Mouse (Mus musculus): Measurements from ENCODE around the gene Lrrn2.

The Lrrn2 gene

DNA sequence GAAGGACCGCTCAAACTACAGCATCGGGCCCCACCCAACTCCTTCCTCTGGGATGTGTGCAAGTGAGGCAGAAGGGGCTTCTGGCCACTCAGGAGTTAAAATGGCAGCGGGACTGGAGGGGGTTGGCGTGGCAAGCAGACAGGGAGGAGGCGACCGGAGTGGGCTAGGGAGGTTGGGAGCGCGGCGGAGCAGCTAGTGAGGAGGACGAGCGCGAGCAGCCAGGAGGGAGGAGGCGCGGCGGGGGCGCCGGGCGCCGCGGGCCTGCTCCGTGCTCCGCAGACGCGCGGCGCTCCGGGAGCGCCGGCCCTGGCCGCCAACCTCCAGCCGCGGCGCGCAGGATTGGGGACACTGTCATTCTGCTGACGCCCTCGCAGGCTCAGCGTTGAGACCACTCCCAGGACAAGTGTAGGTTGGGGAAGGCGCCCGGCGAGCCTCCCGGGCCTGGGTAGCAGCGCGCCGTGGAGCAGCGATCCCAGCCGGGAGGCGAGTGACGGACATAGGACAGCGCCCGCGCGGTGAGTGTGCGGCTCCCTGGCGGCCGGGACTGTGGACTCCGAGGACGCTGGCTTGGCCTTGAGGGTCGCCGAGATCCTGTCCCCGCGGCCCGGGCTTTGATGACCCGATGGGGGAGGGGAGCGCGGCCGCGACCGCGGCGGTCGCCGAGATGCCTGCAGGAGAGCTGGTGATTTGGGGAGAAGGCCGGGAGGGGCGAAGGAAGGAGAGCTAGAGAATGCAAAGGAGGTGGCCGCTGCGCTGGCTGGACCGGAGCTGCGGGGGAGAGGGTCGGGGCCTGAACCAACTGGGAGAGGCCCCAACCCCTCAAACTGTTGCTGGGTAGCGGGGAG lies at the start of gene Lrrn2:
Lrrn2 (plus strand) TSS at position 113 of the 845 bp plus-strand sequence.
- no peak for DNase-seq

DNA sequence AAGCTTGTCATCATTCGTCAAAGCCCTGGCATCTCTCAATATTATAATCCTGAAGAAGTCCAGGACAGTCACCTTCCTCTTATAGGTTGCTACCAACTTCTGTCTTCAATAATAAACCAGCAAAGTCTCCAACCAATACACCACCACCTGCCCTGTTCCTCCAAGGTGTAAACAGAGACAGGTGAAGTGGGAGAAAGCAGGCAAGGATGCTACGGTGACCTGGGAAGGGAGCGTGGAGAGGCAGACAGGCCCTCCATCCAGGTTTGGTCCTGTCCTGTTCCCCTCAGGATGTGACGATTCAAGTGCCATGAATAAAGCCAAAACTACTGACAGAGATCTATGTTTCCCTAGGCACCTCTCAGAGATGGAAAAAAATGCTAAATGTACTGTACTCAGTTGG lies 48.1 kb upstream of the Lrrn2 start:
- DNase-seq = no peak

DNA sequence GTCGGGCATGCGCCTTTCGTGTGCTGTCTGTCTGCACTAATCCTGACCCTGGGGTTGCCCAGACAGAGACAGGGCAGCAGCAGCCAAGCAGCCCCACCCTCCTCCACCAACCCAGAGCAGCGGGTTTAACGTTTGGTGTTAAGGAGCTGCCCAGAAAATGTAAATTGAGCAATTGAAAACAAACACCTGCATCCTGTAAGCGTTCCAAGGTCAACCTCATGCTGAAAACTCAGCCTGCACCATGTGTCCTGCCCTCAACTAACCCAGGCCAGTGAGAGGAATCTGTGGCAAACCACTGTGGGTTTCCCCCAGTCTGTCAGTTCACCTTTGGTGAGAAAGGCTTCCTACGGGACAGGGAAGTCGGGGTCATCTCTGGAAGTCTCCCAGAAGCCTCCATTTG lies 46.0 kb upstream of the Lrrn2 start:
- no peak for DNase-seq

DNA sequence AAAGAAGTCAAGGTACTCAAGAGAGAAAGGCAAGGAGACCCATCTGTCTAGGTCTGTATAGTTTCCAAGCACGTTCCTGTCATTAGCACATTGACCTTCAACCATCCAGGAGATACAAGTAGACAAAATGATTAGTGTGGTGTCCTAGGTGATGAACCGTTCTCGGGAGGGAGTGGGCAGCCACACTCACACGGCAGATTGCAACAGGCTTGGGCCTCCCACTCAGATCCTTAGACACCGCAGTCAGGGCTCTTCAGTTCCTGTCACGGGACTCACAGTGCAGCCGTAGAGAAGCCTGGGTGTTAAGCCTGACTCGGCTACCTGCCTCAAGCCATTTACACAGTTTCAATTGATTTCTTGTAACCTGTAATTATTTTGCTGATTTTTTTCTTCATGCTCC lies 43.2 kb upstream of the Lrrn2 start:
- DNase-seq = no peak

DNA sequence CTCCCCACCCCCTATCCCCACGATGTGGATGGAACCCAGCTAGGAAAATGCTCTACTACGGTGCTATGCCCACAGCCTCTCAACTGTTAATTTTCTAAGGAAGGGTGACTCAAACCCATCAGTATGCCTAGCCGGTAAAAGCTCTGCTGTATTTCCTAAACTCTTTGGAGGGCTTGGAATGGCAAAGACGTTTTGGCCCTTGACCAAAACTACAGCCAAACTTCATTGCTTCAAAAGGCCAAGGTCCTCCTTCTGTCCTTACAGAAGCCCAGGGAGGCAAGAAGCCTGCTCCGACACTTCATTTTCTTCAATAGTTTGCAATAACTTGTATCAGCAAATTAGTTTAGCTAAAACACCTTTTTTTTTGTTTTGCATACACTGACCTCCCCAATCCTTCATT lies 42.4 kb upstream of the Lrrn2 start:
- DNase-seq = no peak

DNA sequence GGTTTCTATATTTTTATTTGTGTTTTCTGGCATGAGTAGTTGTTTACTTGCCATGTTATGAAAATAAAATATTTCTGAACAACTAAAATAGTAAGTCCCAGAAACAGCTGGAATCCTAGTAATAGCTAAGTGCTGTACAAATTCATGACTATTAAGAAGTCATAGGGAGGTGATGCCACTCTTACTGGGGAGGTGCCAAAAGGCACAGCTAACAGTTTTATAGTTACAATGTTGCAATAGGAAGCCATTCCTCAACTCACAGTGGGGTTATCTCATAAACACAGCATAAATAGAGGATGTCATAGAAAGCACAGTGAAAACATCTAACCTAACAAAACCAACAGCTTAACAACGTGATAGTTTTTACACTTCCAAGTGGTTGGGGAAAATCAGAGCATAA lies 41.7 kb upstream of the Lrrn2 start:
- DNase-seq = no peak

DNA sequence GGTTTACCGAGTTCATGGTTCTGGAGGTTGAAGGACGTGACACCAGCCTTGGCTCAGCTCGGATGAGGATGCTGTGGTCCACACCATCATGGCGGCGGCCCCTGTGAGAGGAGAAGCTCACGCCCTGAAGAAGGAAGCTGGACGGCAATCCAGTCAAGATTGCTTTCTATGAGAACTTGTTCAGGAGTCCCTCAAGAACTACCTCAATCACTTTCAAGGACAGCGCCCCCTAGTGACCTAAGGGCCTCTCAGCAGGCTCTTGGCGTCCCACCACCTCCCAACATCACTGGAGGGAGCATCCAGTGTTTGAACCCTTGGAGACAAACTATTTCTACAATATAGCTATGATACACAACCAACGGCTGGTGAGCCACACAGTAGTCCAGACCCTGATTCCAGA lies 36.5 kb upstream of the Lrrn2 start:
- DNase-seq = no peak

DNA sequence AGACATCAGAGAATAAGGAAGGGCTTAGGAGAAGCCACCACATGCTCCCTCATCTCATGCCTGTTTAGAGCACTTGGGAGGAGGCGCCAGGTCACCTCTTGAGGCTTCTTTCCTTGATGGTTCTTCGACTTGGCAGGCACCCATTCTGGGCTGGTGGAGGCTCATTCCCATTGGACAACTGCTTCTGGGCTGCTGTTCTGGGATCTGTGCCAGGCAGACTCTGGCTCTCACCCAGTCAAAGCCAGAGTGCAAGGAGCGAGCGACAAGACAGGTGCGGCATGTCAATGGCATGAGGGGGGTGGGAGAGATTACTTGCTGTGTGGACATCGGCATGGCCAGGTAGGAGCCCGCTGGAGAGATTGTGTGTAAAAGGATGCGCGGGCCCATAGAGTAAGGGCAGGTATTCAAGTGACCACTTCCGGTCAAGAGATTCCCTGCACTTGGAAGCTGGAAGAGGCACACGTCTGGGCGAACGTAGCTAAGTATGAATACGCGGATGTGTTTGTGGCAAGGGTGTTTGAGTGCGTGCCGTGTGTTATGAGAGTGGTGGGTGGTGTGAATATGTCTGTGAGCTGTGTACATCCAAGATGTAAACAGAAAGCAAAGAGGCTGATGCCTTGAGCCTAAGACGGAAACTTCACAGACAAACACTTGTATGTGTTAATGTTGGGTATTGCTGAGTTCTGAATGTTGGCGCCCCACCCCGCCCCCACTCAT lies 35.8 kb upstream of the Lrrn2 start:
- peak; percentile 82 for DNase-seq

DNA sequence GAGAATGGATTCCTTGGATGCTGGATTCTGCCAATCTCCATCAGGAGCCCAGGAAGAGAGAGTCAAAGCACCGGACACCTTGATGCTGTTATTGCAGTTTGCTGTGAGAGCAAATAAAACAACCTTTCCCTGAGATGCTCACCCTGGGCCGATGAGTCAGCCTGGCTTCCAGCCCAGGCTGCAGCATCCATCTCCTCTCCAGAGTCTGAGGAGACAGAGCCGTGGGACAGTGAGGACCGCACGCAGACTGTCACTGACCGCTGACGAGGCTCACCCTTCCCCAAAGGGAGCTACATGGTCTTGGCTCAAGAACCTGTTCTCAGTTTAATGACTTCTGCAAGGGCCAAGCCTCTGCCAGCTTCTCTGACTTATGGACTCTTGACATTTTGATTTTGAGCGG lies 34.3 kb upstream of the Lrrn2 start:
- DNase-seq = no peak

DNA sequence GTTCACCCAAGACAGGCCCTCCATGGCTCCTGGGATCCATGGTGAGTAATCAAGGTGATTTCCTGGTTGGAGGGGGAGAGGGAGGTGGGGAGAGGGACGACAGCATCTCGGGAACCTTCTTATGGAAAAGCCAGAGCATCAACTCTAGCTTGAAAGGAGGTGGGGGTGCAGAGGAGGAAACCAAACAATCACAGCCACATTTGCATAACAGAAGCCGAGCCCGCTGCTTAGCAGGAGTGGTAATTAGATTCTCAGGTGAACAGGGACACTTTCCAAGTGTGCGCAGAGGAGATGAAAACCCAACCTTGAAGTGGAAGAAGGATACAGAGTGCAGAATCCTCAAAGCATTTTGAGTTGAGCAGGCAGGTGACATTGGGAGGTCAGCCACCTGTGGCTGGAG lies 29.3 kb upstream of the Lrrn2 start:
- no peak for DNase-seq

DNA sequence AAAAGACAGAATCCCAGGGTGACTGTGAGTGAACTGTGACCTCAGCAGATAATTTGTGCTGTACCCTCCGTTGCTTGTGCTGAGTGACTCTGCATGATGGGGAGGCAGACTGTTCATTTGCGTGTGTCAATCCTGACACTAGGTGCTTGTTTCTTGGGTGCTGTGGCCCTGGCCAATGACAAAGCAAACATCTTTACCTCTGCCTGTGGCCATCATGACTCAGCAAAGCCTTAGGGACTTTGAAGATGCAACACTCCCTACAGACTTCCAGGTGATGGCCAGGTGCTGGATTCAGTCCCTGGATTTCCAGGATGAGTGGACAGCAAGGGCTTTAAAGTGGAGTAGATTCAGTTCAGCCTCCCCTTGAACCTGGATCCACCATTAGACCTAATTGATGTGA lies 28.8 kb upstream of the Lrrn2 start:
- DNase-seq = no peak

DNA sequence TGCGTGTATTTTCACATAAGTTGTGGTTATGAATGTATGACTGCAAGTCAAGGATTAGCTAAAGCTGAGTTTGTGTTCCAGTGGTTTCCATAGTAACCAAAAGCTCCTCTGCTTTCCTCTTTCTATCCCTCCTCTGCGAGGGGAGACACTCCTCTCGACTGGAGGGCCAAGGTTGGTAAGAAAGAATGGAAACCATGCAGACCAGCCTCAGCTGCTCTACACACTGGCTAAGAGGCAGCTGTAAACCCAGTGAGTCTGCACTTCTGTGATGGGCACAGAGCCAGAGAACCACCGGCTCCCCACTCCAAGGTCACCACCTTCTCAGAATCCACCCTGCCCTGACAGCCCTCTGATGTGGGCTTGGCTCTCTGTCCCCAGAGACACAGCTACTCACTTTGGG lies 28.3 kb upstream of the Lrrn2 start:
- no peak for DNase-seq

DNA sequence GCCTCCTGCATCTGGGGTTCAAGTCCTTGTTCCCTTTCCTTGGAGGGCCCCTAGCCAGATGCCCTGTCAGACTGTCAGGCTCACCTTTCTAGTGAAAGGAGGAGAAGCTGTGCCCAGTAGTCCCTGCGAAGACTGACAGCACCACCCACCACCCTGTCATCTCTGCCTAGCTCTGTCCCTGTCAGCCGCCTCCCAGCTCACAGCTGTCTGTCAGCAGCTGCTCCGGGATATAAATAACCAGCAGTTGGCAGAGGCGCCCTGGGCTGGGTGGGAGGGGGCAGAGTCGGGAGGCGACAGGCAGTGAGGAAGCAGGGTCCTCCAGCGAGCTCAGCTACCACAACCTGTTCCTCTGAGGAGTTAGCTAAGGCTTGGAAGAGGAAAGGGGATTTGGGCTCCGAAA lies 26.8 kb upstream of the Lrrn2 start:
- DNase-seq = no peak

DNA sequence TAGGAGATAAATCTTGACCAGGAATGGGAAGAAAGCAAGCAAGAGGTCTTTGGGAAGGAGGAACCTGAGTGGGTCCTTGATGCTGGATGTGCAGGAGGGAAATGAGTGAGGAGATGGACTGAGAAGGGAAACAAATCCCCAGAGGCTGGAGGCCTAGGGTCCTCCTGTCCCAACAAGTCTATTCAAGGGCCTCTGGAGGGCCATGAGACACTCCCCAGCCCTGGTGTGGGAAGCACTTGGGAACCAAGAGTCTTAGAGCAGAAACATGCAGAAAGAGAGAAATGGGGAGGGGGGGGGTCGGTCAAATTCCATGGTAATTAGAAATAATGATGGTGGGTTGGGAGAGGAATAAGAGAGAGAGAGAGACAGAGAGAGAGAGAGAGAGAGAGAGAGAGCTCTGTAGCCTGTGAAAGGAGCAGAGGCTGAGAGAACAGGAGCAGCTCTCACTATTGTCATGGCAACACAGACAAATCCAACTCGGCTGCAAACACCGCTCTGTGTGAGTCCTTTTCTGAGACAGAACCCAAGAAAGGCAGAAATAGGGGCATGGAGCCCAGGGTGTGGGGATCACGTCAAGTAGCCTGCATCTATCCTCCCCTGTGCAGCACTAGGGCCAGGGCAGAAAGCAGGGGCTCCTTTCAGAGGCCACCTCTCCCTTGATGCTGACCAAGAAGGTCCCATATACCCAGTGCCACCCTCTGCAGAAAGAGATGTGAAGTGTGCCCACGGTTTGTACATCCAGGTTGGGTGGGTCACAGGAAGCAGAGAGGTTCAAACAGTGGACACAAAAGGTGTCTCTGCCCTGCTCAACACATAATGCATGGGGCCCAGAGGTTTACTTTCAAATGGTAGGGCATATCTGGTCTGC lies 21.3 kb upstream of the Lrrn2 start:
- no peak for DNase-seq

DNA sequence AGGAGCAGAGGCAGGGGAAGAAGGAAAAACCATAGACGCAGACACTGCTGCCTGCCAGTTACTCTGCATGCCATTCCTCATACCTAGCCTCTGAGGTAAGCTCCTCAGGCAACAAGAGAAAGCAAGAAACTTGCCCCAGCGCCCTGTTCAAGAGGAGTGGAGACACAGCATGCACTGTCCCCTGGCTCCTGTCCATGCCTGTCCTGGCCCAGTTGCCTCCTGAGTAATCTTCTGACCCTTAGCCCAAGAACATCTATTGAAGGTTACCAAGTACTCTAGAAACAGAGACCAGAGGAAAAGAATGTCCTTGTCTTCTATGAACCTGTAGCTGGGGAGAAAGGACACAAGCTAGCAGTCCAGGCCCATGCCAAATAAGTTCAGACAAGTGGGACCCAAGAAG lies 15.9 kb upstream of the Lrrn2 start:
- peak; percentile 14 for DNase-seq

DNA sequence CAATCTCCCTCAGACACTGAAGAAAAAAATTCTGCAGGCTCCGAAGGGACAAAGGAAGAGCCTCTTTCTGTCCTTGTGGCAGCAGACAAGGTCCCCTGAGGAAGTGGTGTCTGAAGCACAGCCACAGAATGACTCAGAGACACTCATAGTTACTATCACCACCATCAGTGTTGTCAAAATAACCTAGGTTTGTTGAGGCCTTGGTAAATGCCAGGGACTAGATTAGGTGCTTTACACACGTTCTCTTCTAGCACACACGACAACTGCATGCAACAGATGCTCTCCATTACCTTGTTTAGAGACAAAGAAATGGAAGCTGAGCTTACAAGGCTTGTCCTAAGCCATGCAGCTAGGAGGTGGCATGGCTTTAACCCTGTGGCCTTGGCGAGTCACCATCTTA lies 14.5 kb upstream of the Lrrn2 start:
- DNase-seq = no peak

DNA sequence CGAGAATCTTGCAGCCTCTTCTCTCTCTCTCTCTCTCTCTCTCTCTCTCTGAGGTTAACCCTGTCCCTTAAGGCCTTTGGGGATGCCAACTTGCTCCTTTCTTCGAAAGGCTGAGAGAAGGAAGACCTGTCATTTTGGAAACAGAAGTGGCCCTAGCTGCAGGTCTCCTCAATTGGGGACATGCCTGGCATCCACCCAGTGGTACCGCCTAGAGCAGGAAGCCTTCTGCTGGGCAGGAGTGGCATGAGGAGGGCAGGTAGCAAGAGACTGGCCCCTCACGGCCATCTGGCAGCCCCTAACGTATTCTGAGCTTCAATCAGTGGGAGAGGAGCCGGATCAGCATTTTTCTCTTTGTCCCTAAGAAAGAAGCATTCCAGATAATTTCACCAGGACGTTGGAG lies 9.7 kb upstream of the Lrrn2 start:
- DNase-seq = no peak

DNA sequence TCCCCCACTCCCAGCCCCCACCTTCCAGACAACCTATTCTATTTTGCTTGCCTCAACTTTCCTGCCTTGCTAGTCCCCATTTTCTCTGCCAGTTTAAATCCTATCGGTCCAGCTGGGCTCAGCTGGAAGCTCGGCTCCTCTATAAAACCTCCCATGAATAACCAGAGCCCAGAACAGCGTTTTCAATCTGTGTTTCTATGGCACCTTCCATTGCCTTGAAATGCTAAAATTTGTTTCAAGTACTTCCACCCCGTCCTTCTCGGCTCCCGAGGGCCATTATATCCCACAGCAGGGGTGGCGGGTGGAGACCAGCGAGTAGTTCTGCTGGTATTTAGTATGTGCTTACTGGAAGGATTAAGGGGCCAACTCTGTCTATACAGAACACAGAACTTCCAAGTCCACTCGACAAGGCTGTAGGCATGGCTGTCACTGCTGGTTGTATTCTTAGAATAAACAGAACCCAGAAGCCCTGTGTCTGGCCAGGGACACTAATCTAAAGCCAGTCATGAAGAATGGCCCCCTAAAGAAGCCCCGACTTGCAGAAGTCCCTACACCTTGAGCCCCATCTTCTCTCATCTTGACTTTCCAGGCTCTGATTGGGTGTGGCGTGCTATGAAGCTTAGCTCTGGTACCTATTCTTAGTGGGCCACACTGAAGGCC lies 992 bp upstream of the Lrrn2 start:
- no peak for DNase-seq

DNA sequence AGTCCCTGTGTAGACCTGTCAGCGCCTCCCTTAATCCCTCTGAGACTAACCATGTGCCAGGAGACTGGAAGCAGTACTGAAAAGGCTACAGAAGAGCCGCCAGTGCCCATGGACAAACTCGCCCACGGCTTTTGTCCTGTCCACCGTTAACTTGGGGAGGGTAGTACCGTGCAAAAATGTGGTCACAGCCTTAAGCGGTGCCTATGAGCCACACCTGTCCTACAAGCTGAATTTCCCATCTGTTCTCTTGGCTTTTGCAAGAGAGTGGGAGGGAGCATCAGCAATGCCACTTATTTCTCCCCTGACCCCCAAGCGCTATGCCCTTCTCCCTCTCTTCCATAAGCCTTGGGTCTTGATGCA lies 292 bp upstream of the Lrrn2 start:
- no peak for DNase-seq

DNA sequence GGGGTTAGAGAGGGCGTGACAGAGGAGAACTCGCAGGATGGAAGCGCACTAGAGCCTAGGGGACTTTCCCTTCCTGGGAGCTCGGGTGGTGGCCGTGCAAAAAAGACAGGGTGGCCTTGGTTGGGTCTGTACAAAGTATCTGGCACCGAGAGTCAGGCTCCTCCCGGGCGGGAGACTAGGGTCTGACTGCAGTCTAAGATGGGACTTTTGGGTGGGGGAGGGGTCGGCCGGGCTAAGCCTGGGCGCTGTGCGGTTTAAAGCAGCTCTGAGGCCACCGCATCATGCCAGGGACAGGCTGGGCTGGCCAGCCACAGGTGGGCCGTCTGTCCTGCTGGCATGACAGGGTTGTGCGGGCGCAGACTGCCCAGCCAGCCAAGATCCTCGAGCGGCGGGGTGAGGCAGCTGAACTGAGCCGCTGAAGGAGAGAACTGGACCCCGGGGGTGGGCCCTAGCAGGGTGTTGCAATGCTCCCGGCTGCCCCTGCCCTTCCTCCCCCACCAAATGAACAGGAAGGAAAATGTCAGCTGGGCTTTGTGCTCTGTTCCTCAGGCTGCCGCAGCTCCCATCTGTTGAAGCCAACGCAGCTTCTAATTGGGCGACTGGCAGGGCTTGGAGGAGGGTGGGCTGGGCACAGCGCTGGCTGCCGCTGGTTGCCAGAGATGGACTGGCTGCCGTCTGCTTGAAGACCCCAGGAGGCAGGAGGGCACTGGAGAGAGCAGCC lies 1.1 kb downstream of the Lrrn2 start:
- DNase-seq = no peak

DNA sequence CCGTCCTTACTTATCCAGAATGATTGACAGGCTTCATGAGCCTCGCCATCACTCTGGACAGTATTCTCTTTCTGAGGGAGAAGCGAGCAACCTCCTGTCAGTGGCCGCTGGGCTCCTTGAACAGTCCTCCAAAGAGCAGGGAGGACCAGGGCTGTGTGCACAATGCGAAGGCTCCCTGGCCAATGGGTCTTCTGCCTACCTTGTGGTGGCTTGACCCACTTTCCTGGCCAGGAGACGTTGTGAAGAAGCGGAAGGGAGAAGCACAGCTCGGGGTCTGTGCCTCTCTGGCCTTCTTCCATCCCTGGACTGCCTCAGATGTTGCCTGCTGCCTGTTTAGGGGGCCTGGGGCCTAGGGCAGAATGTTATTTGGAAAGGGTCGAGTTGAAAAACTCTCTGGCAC lies 1.8 kb downstream of the Lrrn2 start:
- no peak for DNase-seq

DNA sequence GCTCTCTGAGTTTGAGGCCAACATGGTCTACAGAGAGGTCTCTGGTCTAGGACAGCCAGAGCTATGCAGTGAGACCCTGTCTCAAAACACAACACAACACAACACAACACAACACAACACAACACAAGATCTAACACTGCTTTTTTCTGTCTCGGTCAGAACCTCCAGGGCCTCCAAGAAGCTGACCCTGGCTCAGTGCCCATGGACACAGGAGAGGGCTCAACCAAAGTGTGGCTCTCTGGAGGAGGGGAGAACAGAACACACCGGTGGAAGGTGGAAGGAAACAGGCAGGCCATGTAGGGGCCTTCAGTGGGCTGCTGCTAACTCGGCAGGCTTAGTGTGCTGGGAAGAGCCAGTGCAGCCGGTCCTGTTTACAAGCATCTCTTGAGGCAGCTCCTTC lies 5.6 kb downstream of the Lrrn2 start:
- DNase-seq = no peak

DNA sequence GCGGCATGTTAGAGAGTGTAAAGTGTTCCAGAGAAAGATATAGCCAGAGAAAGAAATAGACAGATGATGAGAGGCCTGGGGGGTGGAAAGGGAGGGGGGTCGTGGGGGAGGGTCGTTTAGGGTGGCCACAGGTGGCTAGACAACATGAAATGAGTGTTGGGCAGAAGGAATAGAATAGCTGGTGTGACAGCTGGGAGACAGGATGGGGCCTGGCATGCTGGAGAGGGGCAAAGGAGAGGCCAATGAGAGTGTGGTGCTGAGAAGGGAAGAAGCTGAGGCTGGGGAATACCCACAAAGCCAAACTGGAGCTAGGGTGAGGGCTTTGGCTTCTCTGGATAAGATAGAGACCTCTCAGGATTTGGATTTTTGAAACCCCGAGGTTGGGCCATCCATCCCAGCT lies 6.6 kb downstream of the Lrrn2 start:
- DNase-seq = no peak
